Mouse (Mus musculus) ES-Bruce4 (cell line): ENCODE data around the gene Ttll5.

Source experiments
- CTCF ChIP-seq: IDR thresholded peaks from one replicate; pipeline ENCODE4 v1.8.1; 2011; ENCODE audit warnings: low read depth, low read length
- EP300 ChIP-seq: IDR thresholded peaks from 2 replicates; pipeline ENCODE4 v1.6.1; 2011; ENCODE audit warnings: low read depth, low read length; ENCODE audit not compliant: insufficient read depth
- POLR2A ChIP-seq: IDR thresholded peaks from one replicate; pipeline ENCODE4 v1.8.1; 2011; ENCODE audit warnings: low read length; ENCODE audit not compliant: insufficient read depth

GRCm38 (mm10) chr12:86049813-86050212, 225.4 kb downstream of the Ttll5 start:
- TF ChIP-seq CTCF: no peak
- no peak for TF ChIP-seq EP300
- TF ChIP-seq POLR2A: no peak
